Mouse (Mus musculus) gastrocnemius, postnatal 36 days (tissue): ENCODE results near the gene Slc5a12. TPM values are rescaled to one million over a fixed set of nuclear protein-coding genes. Genes with fewer than 3 reads are reported as not detected.
A peak's percentile ranks its signal among the peaks of the same experiment; 100 is the strongest.

Experiments used
- DNase-seq, 2 experiments: peaks; one replicate each; pipeline ENCODE4 v3.0.0; 2022
- intact Hi-C: fragments of 180-260 bp; cut with DNase I; formaldehyde crosslinking; loops from one replicate; pipeline ENCODE4 v1.15.1; 2025
- long read RNA-seq, 2 experiments: library from polyadenylated mRNA; stranded (forward); transcript quantifications; one replicate each; pipeline ENCODE4 v2.0.0; 2021
- total RNA-seq, 2 experiments: library from RNA; stranded (reverse); gene quantifications; 2 replicates each; pipeline ENCODE4 v1.2.3; 2021

Gene Slc5a12
- not detected for total RNA-seq
- long read RNA-seq, experiment 1: 0 reads
- long read RNA-seq, experiment 2: 0 reads

DNA sequence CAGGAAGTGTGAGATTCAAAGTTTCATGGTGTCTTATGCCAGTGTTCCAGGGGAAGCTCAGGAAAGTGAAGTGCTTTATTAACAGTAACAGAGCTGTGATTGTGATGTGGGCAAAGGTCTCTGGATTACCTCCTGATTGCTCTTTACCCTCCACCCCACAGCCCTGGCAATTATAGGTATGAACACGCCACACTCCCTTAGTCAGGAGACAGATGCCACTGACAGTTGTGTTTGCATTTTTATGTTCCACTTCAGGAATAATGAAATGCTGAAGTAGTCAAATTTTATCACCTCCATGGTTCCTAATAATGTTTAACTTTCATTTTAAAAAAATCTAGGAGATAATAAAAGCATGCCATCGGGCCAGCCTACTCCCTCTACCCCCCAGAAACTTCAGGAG is at the start of gene Slc5a12:
Gene Slc5a12 (plus strand): TSS at position 367 of the 400 bp plus-strand sequence.
- intact Hi-C loops: no loop called here
- no peak for DNase-seq

DNA sequence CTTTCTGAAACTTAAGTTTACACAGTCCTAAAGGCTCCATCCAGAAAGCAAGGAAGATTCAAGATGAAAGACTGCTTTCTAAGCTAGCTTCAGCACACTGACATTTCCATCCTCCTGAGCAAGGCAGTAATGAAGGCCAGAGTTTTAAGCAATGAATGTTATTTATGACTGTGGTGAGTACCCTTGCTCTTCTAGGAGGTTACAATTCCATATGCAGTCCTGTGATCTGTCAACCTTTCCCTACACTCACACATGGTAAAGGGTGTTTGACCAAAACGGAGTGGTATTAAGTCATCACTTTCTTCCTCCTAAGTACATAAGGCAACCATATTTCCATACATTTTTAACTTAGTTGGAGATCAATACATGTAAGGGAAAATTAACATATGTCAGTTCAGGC is 41.0 kb upstream of the Slc5a12 start:
- no peak for DNase-seq
- intact Hi-C loops: no loop called here

DNA sequence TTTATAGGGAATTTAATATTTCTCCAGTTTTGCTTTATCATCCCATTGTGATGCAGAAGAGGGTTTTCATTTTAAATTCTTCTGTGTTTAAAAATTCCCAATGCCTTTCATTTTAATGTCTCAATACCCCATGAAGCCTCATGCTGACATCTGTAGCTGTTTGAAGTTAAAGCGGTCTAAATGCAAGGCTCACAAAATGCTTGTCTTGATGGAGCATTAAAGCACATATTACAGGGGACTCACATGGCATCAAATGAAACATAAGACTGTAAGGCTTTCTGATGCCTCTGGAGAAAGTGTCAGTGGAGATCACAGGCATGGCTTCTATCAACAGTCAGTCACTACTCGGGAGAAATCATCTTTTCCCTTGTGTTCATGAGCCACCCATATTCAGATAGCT is 34.5 kb upstream of the Slc5a12 start:
- DNase-seq: no peak
- intact Hi-C loops: loop anchor here (5.0 kb wide), 1 partner anchor 660 kb away; no protein-coding TSS in a partner anchor

DNA sequence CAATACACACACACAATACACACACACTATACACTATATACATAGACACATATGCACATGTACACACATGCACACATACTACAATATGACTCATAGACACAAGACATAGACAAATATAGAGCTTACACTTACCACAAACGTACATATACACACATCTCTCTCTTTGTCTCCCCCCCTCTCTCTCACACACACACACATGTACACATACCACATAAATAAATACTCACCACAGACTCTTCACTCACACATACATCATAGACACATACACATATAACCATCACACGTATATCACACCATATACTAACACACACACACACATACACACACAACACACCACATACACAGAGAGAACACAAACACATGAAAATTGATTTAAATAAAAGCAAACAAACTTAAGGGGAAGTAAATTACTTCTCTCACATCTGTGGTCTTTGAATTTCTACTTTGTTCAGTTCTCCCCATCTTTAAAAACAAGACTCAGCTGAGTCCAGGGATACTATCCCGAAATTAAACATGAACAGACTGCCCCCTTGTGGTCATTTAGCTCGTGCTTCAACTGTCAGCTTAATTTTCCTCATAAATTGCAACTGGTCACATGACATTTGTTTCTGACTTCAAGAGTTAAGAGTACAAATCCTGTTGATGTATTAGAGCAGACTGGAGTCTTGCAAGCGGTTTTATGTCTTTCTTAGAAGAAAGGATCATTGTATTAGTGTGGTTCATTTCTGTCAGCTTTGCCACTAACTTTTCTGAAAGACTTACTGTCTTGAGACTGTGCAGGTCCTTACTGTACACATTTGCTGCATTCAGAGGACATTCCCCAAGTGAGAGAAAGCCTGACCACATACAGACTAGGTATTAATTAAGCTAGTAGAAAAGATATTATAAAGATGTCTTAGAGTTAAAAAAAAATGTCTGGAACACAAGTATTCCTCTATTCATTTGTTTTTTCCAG is 32.1 kb upstream of the Slc5a12 start:
- peak in 1 of 2 experiments; percentile 39 for DNase-seq
- intact Hi-C loops: loop anchor here (1.0 to 5.0 kb wide), 2 partner anchors 336 to 663 kb away; no protein-coding TSS in a partner anchor

DNA sequence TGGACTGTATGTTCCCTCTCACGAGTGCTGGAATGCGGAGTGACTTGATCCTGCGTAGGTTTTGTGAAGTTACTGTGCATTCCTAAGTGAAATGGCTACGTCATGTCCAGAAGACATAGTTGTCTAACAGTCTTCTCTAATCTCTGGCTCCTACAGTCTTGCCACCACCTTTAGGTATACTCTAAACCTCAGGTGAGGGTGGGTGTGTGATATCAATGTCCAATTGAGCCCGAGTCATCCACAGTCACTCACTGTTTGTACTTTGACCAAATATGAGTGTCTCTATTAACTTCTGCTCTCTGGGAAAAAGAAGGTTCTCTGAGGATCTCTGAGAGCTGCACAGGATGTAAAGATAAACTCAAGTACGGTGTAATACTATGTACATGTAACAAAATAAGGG is 10.4 kb upstream of the Slc5a12 start:
- intact Hi-C loops: no loop called here
- no peak for DNase-seq

DNA sequence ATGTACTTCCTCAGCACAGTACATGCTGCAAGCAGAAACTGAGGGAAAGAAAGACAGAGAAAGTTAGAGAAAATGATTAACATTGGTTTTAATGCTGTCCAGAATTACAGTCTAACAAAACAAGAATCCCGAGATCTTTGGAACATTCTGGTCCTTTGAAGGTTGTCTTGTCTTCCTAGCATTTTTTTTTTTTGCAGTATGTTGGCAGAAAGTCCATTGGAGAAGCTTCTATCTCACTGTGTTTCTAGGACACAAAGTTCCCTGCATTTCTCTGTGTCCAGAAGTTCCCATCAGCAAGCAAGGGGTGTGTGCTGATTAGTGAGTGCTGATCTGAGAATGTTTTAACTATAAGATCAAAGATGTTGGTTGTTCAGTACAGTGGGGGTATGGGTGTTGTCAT is 7.1 kb upstream of the Slc5a12 start:
- intact Hi-C loops: no loop called here

DNA sequence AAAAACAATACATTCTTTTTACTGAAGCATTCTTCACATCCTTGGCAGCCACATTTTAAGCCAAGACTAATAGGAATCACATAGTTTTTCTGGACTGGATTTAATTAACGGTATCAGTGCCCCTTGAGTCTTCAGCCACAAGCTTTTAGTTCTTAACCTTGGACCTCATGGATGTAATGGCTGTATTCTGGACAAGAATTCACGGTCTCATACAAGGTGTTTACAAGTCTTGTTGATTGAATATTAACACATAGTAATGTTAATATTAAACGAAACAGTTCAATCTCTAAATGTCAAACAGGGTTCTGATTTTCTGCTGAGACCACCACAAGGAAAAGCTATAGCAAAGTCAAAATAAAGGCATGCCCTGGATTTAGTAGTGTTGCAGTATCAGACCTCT is 4.8 kb upstream of the Slc5a12 start:
- intact Hi-C loops: no loop called here
- no peak for DNase-seq

More for the DNA sequence above, 7.1 kb upstream of the Slc5a12 start:
- no peak for DNase-seq

DNA sequence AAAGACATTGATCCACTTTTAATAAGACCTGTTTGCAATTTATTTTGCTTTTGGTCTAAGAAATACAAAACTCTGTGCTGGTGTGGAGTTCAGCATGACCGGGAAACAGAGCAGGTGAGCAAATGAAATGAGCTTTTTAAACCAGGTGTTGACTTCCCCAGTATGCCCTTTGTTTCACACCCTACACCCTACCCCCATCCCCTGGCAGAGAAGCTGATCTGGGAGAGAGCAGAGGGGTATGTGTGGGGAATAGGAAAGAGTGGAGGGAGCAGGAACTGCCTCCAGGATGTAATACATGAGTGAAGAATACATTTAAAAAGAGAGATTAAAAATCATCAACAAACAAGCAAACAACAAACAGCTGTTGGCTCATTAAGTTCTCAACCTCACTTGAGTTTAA is 47.3 kb downstream of the Slc5a12 start:
- intact Hi-C loops: no loop called here
- DNase-seq: no peak

DNA sequence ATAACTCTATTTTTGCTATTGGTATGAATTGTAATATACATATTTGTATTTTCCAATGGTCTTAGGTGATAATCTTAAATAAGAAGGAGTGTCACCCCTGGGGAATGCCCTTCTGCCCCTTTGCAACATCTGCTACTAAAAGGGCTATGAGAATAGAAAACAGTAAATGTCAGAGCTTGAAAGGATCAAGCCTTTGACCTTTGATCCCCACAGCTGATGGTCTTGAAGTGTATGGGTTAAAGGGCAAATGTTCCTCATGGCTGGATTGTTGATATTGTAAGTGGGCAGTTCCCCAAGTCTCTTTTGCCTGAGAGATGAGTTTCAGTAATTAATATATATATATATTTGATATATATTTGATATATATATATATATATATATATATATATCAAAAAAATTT is 47.7 kb downstream of the Slc5a12 start:
- no peak for DNase-seq
- intact Hi-C loops: no loop called here

DNA sequence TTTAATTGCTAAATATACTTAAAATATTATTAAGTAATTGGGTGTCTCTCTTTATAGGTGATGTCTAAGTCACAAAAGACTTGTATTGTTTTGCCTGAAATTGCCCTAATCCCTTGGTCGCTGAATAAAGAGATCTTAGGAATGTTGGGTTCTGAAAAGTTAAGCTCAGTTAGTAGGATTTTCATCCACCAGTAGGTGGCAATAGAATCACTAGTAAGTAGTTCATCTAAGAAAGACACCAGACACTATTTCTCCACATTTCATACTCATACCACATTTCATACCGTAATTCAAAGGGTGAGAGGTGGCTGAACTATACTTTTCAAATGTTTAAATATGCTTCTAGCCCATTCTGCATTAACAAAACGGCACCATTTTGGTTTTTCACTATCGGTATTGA is 66.2 kb downstream of the Slc5a12 start:
- intact Hi-C loops: loop anchor here (10.0 kb wide), 2 partner anchors 321 to 391 kb away; no protein-coding TSS in a partner anchor
- DNase-seq: no peak

DNA sequence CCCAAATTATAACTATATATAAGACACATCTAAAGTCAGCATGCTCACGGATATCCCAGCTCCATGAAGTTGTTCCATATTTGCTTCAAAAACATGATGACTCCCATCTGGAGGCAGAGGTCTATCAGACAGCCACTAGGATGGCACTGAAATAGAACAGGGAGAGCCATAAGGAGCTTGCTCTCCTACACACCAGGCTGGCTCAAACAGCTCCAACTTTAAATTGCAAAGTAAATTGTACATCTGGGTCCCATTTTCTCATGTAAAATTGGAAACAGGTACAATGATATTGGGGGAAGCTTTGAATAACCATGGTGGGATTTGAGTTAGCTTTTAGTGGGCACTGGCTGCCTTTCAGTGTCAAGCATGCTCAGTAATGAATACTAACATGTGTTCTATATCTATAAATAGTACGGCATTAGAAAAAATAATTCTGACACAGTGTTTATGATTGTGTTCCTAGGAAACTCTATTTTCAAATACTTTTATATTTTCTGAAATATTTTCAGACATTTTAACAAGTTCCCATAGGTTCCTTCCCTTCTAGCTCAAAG is 74.0 kb downstream of the Slc5a12 start:
- intact Hi-C loops: no loop called here
- DNase-seq: no peak

Other genes starting within 250 kb of the Slc5a12 start
- 10 to 100 TPM; 13.9 to 18.6 TPM for gene Fibin, start 234.1 kb upstream of the Slc5a12 start, total RNA-seq
- not detected for gene Muc15, start 124.0 kb downstream of the Slc5a12 start, total RNA-seq